Mouse (Mus musculus): ENCODE results near the gene Lgalsl. TPM values are rescaled to one million over a fixed set of nuclear protein-coding genes. Genes with fewer than 3 reads are reported as not detected.
A peak's percentile ranks its signal among the peaks of the same experiment; 100 is the strongest.

The Lgalsl gene
- total RNA-seq, 2 experiments from 2014 or later, result 61.6 to 64.2 TPM

DNA sequence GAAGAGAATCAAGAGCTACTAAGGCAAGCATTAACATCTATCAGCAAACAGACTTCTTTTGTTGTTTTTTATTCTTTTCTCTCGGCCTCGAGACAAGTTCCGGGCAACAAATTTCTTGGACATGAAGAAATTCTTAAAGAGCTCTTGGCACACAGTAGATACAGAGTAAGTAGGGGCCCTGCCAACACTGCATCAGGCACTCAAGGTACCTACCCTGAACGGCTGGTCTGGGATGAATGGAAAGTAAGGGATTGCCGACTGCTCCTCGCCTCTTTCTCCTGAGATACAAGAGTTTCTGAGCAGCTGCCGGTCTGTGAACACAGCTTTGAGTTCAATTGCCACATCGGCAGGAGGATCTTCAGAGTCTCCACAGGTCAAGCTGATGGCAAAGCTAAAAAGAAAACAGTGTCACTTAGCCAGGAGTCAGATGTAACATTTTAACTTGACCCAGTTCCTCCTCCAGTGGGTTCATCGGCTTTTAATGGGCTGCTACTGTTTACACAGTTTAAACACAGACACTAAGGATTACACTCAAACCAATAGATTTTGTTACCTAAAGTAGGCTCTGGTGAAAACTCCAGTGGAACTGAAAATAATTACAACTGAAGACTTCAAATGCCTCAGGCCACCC, 1.7 kb downstream of the Lgalsl start:
- DNase-seq, result no peak

DNA sequence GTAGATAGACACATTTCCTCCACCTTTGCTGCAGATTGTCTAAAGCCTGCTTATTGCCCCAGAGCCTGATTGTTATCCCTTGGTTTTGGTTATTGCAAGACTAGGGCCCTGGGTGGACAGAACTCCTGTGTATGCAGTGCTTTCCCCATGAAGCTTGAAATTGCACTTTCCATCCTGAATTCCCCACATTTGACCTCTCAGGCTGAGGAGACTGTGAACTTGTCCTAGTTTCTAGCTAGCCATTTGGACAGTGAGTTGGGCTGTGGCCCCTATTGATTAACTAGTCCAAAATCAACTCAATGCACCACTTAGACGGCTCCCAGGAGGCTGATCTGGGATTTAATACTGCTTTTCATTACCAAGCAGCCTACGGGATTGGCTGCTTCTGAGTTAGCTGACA, 6.9 kb downstream of the Lgalsl start:
- no peak for DNase-seq

DNA sequence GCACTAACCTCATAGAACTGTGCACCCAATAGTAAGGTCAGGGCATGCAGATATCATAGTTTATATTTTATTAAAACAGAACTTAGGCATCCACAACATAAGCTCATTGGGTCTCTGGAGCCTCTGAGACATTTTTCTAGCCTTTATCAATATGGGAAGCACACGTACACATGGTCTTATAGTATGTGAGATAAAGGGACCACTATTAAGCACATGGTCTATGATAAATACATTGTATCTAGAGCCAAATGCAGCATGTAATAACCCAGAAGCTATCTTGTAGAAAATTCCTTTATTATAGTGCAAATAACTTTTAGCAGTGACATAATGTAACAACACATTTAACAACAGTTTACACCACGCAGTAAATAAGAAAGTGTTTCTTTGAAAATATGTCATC, 7.6 kb downstream of the Lgalsl start:
- no peak for DNase-seq

DNA sequence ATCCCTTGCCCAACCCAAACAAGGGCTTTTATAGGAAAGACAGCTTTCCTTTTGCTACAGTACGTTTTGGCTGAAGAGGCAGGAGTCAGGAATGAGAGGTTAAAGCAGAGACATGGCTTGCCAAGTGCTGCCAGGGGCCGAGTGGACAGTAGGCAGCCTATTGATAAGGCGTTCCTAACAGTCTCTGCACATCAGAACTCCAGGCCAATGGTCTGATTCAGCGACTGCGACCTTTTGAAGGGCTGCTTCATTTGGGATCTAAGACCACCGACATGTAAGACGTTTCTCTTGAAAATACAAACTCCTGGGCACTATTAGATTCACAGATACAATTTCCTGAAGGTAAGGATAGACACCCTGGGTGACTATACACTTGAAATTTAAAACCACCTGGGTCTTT, 9.5 kb downstream of the Lgalsl start:
- DNase-seq, result no peak

DNA sequence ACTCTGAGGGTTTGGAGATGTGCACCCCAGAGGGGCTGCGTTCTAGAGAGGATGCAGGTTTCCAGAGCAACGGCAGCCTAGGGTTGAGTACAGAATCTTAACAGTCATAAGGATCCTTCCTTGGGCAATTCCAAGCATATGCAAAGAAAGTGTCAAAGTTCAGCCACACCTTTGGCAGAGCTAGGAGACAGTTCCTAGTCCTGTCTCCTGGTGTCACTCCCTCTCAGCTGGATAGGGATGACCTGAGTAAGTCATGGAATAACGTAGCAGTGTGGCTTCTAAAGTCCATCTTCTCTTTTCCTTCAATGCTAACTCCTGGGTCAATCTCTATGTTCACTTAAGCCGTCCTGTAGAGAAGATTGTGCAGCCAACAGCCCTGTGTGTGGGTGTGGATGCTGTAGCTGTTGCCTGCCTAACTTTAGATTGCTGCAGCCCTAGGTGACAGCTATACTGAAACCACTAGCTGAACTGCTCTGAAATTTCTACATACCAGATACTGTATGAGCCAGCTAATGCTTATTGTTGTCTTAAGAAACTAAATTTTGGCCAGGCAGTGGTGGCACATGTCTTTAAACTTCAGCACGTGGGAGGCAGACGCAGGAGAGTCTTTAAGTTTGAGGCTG, 16.8 kb downstream of the Lgalsl start:
- no peak for DNase-seq

DNA sequence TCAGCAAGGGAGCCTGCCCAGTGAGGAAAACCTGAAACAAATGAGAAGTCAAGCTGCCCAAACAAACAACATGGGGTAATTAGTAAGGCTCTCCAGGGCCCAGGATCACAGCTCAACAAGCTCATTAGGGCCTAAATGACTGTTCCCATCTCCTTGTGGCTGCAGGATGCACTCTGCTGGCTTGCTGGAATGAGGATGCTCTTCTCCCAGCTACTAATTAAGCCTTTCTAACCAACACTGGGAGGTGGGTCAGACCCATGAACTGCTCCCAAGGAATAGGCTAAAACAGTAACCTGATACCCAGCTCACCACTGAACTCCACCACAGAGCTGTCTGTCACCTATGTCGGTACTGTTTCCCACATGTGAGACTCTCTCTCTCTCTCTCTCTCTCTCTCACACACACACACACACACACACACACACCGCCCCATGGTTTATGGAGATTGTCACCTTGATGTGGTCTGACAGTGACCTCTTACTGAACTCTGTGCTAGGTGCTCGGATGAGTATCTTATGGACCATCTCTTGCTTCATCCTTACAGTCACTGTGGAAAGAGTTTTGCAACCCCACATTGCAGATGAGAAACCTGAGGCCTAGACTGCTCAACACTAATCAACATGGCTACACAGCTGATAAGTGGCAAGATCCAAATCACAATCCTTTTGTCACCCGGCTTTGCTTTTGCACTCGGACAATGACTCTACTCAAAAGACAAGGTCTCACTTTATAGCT, 18.5 kb downstream of the Lgalsl start:
- no peak for DNase-seq

DNA sequence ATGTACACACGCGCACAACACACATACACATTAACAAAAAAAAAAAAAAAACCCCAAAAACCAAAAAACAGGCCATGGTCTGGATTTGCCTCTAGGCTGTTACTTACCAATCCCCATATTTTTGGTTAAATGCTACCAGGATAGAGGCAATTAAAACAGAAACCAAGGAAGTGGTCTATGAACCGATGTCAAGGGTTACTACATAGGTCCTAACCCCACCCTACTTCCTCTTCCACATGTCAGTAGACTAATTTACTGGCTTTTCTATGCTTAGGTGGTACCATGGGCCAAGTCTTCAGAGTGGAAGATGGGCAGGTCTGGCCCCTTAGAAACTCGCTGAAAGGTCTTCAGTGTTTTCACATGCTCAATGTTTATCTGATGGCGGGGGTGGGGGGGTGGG, 24.2 kb downstream of the Lgalsl start:
- DNase-seq, result no peak

DNA sequence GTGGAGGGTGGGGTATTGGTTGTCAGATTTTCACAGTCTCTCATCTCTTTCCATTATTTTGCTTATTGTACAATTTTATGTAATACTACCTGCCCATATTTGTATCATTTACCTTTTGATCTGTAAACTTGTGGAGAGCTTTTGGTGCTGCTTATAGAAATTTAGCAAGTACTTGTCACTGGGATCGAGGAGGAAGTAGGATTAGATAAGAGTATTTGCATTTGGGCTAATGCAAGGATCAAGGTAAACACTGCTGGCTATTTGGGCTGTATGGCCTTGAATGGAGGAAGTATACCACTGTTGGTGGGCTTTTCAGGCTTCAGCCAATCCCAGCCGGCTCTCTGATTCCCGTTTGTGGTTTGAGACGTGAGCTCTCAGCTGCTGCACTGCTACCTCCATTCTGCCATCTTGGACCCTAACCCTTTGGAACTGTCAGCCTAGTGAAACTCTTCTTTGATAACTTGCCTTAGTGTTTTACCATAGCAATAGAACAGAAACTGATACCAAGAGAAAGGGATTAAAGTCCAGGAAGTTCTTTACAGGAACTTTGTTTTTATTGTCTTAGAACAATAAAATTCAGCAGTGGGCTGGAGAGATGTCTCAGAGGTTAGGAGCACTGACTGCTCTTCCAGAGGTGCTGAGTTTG, 25.1 kb downstream of the Lgalsl start:
- no peak for DNase-seq

DNA sequence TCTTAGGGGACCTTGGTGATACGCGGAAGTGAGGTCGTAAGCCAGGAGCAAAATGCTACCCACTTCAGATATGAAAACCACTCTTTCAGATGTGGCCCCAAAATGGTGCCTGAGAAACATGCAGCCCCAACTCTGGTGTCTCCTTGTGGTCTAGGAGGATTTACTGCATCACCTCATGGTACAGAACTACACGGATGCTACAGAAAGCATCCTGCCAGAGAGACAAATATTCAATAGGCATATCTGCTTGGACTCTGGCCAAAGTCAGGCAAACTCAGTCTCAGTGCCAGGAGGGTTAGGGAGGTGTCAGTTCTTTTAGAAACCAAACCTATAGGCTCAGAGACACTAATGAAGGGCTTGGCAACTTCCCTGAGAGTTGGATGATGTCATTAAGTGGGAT, 26.4 kb downstream of the Lgalsl start:
- no peak for DNase-seq

DNA sequence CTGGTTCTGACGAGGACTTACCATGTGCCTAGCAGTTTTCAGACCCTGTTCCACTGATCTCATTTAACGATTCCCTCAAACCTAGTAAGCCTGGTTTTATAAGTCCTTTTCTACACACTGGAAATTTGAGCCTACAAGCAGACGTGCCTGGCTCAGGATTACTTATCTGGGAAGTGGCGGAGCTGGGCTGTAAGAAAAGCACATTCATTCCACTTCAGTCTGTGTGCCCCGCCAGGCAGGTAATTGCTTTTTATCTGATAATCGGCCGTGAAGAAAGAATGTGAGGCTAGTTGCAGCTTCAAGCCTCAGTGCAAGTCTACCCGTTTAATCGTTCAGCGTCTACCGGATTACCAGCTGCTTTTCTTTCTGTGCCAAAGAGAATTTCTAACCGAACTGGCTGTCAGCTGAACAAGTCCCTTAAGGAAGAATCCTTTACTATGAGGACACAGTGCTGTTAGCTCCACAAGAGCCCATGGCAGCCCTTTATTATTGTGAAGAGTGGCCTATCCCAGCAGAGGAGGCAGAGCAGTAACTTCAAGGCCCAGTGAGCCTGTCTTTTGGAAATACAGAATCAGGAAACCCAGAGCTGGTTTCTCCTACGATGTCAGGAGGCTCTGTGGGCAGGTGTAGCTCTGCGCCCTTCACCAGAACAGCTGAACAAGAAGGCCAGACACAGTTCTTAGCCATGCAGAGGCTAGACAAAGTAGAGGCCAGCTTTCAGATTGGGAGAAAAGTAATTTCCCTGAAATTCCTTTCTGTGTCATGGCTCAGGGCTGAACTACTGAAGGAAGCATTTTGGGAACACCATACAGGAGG, 30.4 kb downstream of the Lgalsl start:
- no peak for DNase-seq

DNA sequence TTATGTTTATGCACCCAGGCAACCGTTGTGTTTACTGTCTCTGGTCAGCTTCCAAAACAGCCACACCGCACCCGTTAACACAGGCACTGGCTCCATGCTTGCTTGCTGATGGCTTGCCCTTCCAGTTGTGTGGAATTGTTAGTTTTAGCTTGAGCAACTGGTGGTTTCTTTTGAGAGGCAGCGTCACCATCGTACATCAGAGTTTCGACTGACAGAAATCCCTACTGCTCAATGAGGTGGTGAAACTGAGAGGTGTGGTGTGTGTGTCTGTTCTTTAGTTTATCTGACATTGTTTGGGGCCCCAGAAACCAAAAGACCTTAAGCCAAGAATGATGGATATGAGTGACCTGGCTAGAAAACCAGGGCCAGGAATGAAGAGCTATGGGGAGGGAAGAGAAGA, 33.0 kb downstream of the Lgalsl start:
- DNase-seq, result no peak

DNA sequence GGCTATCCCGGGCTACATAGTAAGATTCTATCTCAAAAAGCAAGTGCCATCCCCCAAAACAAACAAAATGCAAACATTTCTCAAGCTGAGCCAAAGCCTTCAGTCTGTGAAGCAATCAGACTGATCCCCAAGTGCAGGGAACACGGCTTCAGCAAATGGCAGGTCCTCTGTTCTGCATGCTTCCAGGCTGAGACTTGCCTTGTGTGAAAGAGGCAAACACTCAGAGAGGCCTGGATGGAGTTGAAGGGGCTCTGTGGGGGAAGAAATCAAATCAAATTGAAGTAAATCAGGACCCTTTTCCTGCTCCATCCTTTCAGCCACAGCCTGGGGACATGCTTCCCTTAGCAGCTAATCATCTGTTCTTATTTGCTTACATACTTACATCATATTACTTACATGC, 35.4 kb downstream of the Lgalsl start:
- no peak for DNase-seq

DNA sequence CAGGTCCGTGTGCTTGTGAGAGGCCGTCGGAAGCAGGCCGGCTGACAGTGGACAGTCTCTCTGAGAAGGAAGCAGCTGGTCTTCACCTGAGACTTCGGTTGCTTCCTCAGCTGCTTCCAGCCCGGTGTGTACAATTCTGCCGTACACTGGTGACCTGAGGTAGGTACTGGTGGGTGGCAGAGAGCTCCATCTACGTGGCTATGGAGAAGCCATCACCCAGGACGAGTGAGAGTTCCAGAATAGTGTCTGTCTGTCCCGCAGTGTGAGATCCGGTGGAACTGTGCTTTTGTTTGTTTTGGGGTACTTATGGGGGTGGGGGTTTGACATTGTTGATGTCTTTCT, 36.0 kb downstream of the Lgalsl start:
- no peak for DNase-seq

DNA sequence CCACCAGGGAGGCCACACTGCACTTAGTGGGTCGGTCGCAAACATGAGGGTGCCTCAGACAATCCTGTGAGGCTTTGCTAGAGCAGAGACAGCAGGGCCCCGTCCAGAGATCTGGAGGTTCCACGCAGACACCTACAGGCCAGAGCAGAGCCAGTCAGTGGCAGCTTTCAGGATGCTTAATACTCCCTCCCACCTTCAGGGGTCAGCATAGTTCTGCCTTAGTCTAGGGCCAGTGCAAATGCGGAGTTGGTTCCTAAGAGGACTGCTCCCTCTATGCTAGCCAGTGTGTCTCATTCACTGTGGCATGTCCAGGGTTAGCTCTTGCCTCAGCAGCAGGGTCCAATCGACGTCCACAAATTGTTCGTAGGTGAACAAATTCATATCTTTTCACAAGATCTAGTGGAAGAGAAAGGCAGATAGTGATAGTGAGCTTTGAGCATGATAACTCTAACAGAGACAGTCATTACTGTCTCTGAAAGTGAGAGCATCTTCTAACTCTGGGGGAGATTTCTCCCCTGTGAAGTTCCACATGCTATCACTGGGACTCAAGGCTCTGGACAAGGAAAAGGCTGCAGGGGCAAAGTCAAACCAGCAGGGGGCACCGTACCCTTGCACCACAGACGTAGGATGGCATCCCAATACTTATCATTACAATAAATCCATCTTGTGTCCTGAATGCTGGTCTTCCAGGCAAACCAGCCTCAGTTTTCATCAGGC, 36.5 kb downstream of the Lgalsl start:
- DNase-seq, result peak; percentile 84

DNA sequence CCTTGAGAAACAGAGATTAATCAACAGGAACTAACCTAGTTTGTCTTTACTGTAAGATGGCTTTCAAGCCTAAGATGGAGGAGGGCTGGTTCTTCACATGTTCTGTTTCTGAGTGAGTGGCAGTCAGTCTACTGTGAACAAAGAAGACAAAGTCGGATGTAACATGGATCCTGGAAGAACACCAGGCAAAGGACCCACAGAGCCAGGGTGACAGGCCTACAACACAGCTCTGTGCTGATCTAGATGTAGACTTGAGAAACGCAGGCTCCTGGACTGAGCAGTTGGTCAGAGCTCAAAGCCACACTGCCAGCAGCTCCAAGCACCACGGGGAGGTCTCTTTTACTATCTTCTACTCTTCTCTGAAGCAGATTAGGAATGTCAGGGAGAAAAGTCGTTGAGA, 37.2 kb downstream of the Lgalsl start:
- no peak for DNase-seq

DNA sequence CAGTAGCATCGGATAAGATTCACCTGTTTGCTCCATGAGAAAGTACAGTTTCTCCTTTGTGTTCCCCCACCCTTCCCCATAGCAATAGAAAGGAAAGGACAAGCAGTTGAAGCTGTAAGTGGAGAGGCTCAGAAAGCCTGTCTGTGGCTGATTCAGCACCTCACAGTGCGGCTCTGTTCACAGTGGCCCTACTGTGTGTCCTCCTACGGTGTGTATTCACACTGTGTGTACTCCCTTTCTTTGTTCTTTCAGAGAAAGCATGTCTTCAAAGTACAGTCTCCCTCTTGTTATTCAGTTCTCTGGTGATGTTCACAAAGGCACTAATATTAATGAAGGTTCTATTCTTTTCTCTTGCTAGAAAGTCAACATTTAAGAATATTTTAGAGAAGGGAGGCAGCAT, 38.2 kb downstream of the Lgalsl start:
- no peak for DNase-seq

DNA sequence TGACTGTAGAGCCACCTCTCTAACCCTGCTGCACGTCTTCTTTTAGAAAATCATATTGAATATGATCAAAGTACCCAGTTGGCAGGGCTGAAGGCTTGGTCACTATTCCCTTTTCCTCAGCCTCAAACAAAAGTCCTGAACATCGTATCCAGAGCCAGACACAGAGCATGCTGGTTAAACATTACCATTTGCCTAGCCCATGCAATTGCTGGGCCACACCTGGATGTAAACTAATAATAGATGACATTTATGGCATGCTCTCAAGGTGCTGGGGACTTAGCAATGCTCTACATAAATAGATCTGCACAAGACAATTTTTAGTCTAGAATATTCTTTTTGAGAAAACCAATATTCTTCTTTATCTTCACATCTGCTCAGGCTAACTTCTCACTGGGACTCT, 39.5 kb downstream of the Lgalsl start:
- no peak for DNase-seq

DNA sequence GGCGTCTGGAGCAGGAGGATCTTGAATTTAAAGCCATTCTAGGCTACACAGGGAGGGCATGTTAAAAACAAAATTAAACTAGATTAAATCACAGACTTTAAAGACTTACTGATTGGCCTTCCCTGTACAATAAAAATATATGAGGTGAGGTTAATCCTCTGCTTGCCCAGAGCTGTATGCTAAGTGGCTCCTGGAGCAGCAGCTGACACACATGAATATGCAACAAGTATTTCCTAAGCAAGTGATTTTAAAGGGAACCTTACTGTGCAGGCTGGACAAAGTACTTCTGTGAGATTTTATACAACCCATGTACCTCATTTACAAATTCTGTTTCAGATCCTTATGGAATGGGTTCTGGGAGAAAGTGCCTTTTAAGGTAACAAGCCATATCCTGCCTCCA, 41.8 kb downstream of the Lgalsl start:
- DNase-seq, result no peak

DNA sequence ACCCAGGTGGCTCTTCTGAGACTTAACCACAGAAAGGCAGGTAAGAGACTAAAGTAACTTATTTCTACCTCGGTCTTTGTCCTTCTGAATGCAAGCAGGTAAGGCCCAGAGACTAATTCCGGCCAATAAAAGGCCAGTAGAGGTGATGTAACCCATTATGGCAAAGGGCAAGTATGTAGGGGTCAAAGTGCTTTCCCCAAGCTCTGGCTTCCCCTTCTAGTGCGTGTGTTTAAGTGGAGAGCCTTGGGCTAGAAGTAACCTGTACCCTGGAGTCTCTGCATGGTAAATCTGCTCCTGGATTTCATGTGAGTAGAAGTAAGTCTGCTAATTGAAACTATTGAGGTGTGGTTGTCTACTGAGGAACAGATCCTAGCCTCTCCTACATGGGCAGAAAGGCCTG, 42.8 kb downstream of the Lgalsl start:
- DNase-seq, result no peak

DNA sequence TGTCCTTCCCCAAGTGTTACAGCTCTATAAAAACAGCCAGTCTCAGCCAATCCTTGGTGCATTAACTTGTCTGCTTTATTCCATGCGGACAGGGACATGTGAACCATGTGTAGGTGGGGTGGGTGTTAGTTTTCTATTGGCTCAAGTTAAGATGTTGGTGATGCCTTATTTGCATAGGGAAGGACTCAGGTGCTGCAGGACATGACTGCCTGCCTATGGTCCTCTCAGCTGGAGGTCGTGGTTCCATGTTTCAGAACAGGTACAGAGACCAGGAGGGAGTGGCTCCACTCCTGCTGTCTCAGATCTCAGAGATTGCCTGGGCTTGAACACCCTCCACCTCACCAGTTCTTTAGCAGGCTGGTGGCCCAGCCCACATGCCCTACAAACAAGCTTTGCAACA, 44.7 kb downstream of the Lgalsl start:
- DNase-seq, result no peak

DNA sequence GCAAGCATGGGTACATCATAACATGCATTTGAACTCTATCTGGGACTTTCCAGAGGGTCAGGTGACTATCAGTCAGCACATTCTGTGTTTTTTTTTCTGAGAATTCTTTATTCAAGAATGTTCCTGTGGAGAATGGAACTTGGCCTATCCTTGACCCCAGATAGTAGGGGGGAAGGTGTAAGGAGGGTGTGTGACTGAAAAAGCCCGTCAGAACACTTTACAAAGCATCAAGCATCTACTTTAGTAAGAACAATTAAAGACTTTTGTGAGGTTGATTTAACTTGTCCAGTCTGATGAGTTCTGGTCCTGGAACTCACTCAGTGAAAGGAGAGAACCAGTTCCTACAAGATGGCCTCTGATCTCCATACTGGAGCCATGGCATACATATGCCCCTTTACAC, 45.7 kb downstream of the Lgalsl start:
- no peak for DNase-seq

DNA sequence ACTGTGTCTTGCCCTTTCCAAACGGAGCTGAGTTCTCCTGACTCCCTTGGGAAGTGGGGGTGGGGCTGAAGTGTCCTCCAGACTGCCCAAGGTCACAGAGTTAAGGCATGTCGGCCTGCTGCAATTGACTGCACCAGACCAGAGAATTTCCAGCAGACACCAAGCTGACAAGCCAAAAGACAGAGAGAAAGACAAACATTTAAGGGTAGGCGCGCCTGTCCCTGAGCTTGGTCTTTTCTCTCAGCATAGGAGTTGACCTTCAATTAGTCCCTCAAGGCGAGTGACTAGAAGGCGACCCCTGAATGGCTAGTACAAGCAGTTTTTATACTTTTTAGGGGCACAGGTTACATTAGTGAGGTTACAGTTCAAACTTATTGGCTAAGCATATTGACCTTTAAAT, 46.1 kb downstream of the Lgalsl start:
- DNase-seq, result no peak

Measured in gastrocnemius, postnatal 10 days (tissue).